Mouse (Mus musculus) ES-Bruce4 (cell line): Measurements from ENCODE around the gene Snx15. TPM values are rescaled to one million over a fixed set of nuclear protein-coding genes. Genes with fewer than 3 reads are reported as not detected.

Experiments used
- H3K27ac ChIP-seq: 2 replicates; pipeline ENCODE4 v1.5.1; 2012; ENCODE audit warnings: low read length, inconsistent platforms; ENCODE audit not compliant: insufficient read depth
- H3K27me3 ChIP-seq: 2 replicates; pipeline ENCODE4 v1.6.1; 2012; ENCODE audit warnings: mild to moderate bottlenecking, low read length, inconsistent platforms; ENCODE audit not compliant: control insufficient read depth, poor library complexity, insufficient read depth, severe bottlenecking
- H3K36me3 ChIP-seq: 2 replicates; pipeline ENCODE4 v1.6.1; 2012; ENCODE audit warnings: inconsistent platforms, mild to moderate bottlenecking, low read length, moderate library complexity; ENCODE audit not compliant: control insufficient read depth, poor library complexity, insufficient read depth, severe bottlenecking
- H3K4me1 ChIP-seq: one replicate; pipeline ENCODE4 v1.8.1; 2011; ENCODE audit warnings: low read length; ENCODE audit not compliant: control insufficient read depth, insufficient read depth
- H3K4me3 ChIP-seq: 2 replicates; pipeline ENCODE4 v1.5.1; 2011; ENCODE audit warnings: low read depth, mild to moderate bottlenecking, low read length
- H3K9ac ChIP-seq: 2 replicates; pipeline ENCODE4 v1.6.1; 2012; ENCODE audit warnings: low read depth, mild to moderate bottlenecking, inconsistent platforms; ENCODE audit not compliant: poor library complexity, severe bottlenecking
- H3K9me3 ChIP-seq: replicated peaks from 2 replicates; pipeline ENCODE4 v1.6.1; 2012; ENCODE audit warnings: mild to moderate bottlenecking, low read length, inconsistent platforms; ENCODE audit not compliant: control insufficient read depth, poor library complexity, insufficient read depth, severe bottlenecking
- CTCF ChIP-seq: IDR thresholded peaks from one replicate; pipeline ENCODE4 v1.8.1; 2011; ENCODE audit warnings: low read depth, low read length
- EP300 ChIP-seq: IDR thresholded peaks from 2 replicates; pipeline ENCODE4 v1.6.1; 2011; ENCODE audit warnings: low read depth, low read length; ENCODE audit not compliant: insufficient read depth
- POLR2A ChIP-seq: IDR thresholded peaks from one replicate; pipeline ENCODE4 v1.8.1; 2011; ENCODE audit warnings: low read length; ENCODE audit not compliant: insufficient read depth
- polyA plus RNA-seq: library from polyadenylated mRNA; stranded (reverse); fragments of >200 nt; gene quantifications from 2 replicates; pipeline ENCODE4 v1.2.4, GENCODE M21; 2011; ENCODE audit warnings: low read depth; ENCODE audit not compliant: missing spikeins, insufficient read depth, insufficient read length

The Snx15 gene
- polyA plus RNA-seq, 1 experiment: 10.0 TPM

DNA sequence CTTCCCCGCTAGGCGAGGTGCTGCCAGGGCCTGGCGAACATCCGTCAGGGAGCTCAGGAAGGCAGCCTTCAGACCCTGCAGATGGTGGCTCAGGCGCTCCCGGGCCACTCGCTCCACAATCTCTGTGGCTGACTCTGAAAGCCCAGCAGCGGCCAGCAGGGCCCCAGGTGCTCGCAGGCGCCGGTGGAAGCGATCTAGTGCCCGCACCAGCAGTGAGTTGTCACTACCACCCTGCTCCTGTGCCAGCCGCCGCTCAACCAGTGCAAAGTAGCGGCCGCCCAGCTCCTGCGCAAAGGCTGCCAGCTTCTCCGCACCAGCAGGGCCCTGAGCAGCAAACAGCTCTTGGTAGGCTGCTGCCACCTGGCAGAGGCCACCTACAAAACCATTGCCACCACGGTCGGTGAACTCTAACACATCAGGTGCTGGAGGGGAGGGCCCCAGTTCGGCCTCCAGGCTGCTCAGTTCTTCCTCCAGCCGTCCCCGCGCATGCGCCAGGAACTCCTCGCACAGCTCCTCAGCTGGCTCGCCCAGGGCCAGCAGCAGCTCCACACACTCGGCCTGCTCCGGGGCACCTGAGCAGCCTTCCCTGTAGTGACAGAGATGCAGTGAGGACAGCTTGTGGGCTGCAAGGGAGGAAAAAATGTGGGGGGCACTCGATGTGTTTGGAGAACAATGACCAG lies 57.4 kb downstream of the Snx15 start:
- TF ChIP-seq CTCF: no peak
- peak; percentile 30 for TF ChIP-seq POLR2A
- no peaks in the 10 kb centered on the region for H3K9me3 ChIP-seq
- H3K27ac ChIP-seq: no peak overlapping the region
- peak overlapping the region; percentile 13 for H3K9ac ChIP-seq
- no peaks in the 10 kb centered on the region for H3K27me3 ChIP-seq
- H3K4me1 ChIP-seq: peaks cover 2% of the 10 kb centered on the region
- no peaks in the 10 kb centered on the region for H3K36me3 ChIP-seq
- H3K4me3 ChIP-seq: peak overlapping the region; percentile 63

GRCm38 (mm10) chr19:6069851-6070250 lies 58.3 kb downstream of the Snx15 start:
- H3K36me3 ChIP-seq: no peaks in the 10 kb centered on the region
- H3K27me3 ChIP-seq: no peaks in the 10 kb centered on the region
- peaks cover 2% of the 10 kb centered on the region for H3K4me1 ChIP-seq
- no peak overlapping the region for H3K9ac ChIP-seq
- no peak for TF ChIP-seq EP300
- TF ChIP-seq POLR2A: no peak
- TF ChIP-seq CTCF: no peak
- no peak overlapping the region for H3K27ac ChIP-seq
- no peak overlapping the region for H3K4me3 ChIP-seq
- no peaks in the 10 kb centered on the region for H3K9me3 ChIP-seq

Other genes with a start within 250 kb of the Snx15 start
- 1.9 and 3.6 TPM in 2 replicates for gene Tigd3, start 234.2 kb downstream of the Snx15 start, polyA plus RNA-seq
- gene Dpf2, start 215.3 kb downstream of the Snx15 start, polyA plus RNA-seq: 129 and 137 TPM in 2 replicates
- gene Cdc42ep2, start 203.5 kb downstream of the Snx15 start, polyA plus RNA-seq: 0.93 and 1.5 TPM in 2 replicates
- gene Pola2, start 164.1 kb downstream of the Snx15 start, polyA plus RNA-seq: 95.9 and 97.3 TPM in 2 replicates
- not detected in 2 replicates for gene Slc22a20, start 142.2 kb downstream of the Snx15 start, polyA plus RNA-seq
- gene Capn1, start 112.4 kb downstream of the Snx15 start, polyA plus RNA-seq: 21.8 and 25.2 TPM in 2 replicates
- gene Syvn1, start 81.7 kb downstream of the Snx15 start, polyA plus RNA-seq: 16.4 and 18.6 TPM in 2 replicates
- 44.9 and 65.1 TPM in 2 replicates for gene Mrpl49, start 70.5 kb downstream of the Snx15 start, polyA plus RNA-seq
- gene Fau, start 70.5 kb downstream of the Snx15 start, polyA plus RNA-seq: 1,239 and 1,271 TPM in 2 replicates
- gene Znhit2, start 67.1 kb downstream of the Snx15 start, polyA plus RNA-seq: 6.5 and 8.9 TPM in 2 replicates
- 19.1 and 25.8 TPM in 2 replicates for gene Tm7sf2, start 59.9 kb downstream of the Snx15 start, polyA plus RNA-seq
- gene Vps51, start 51.1 kb downstream of the Snx15 start, polyA plus RNA-seq: 46.6 and 47.4 TPM in 2 replicates
- not detected in 2 replicates for gene Tmem262, start 48.3 kb downstream of the Snx15 start, polyA plus RNA-seq
- gene Gm28374, start 46.0 kb downstream of the Snx15 start, polyA plus RNA-seq: not detected in 2 replicates
- 34.2 and 49.7 TPM in 2 replicates for gene Zfpl1, start 43.3 kb downstream of the Snx15 start, polyA plus RNA-seq
- 47.7 and 50.5 TPM in 2 replicates for gene Cdca5, start 43.3 kb downstream of the Snx15 start, polyA plus RNA-seq
- gene AC131692.1, start 33.9 kb downstream of the Snx15 start, polyA plus RNA-seq: 5.9 and 6.3 TPM in 2 replicates
- gene Naaladl1, start 22.5 kb downstream of the Snx15 start, polyA plus RNA-seq: 2.9 and 3.5 TPM in 2 replicates
- 13.5 and 17.6 TPM in 2 replicates for gene Sac3d1, start 9.7 kb downstream of the Snx15 start, polyA plus RNA-seq
- not detected in 2 replicates for gene Batf2, start 12.7 kb upstream of the Snx15 start, polyA plus RNA-seq
- 38.7 and 40.4 TPM in 2 replicates for gene Arl2, start 13.2 kb upstream of the Snx15 start, polyA plus RNA-seq
- gene Majin, start 56.1 kb upstream of the Snx15 start, polyA plus RNA-seq: not detected in 2 replicates
- 1.0 TPM in 1 of 2 replicates, not detected in the other for gene Gpha2, start 98.1 kb upstream of the Snx15 start, polyA plus RNA-seq
- 12.2 and 17.1 TPM in 2 replicates for gene Ppp2r5b, start 107.6 kb upstream of the Snx15 start, polyA plus RNA-seq
- 10.9 and 11.1 TPM in 2 replicates for gene Atg2a, start 113.4 kb upstream of the Snx15 start, polyA plus RNA-seq
- gene Ehd1, start 148.4 kb upstream of the Snx15 start, polyA plus RNA-seq: 81.0 and 81.6 TPM in 2 replicates
- gene Cdc42bpg, start 178.2 kb upstream of the Snx15 start, polyA plus RNA-seq: 57.7 and 60.5 TPM in 2 replicates
- gene Men1, start 206.7 kb upstream of the Snx15 start, polyA plus RNA-seq: 34.8 and 40.5 TPM in 2 replicates
- 10.7 and 16.9 TPM in 2 replicates for gene Map4k2, start 212.8 kb upstream of the Snx15 start, polyA plus RNA-seq
- gene Sf1, start 235.4 kb upstream of the Snx15 start, polyA plus RNA-seq: 333 and 355 TPM in 2 replicates